Mouse (Mus musculus) liver, embryonic 14.5 days (tissue): ENCODE data around the gene Gm28053.

ENCODE experiments used
- CTCF ChIP-seq: IDR thresholded peaks from 2 replicates; pipeline ENCODE4 v1.5.1; 2016; ENCODE audit warnings: antibody characterized with exemption, low read depth, control low read depth
- EP300 ChIP-seq: IDR thresholded peaks from 2 replicates; pipeline ENCODE4 v1.6.1; 2016; ENCODE audit warnings: antibody characterized with exemption, low read depth

- TF ChIP-seq CTCF (no peak), EP300 (no peak)
Measured at GRCm38 (mm10) chr6:48787867-48788266, 69.5 kb downstream of the Gm28053 start.
